Mouse (Mus musculus): Measurements from ENCODE around the gene Bik.

GRCm38 (mm10) chr15:83529765-83530164, 3.1 kb downstream of the Bik start:
- no peak for TF ChIP-seq CTCF (IDR thresholded peaks at IDR 0.05; ENCODE audit: low read depth)
- no peak for TF ChIP-seq EP300 (IDR thresholded peaks at IDR 0.05; ENCODE audit: low read depth)

All from liver, postnatal 0 days (tissue).